Mouse (Mus musculus) lung, embryonic 16.5 days (tissue): Measurements from ENCODE around the gene Ptger4. TPM values are rescaled to one million over a fixed set of nuclear protein-coding genes. Genes with fewer than 3 reads are reported as not detected.

Experiments
- ATAC-seq: fragments of 200-750 bp; cut with Nextera tagmentation; 2 replicates; pipeline ENCODE4 v1.8.0; 2017; ENCODE audit warnings: low read depth, mild to moderate bottlenecking, moderate library complexity
- H3K27ac ChIP-seq: fragments of 300-500 bp; sonication (generic); 2 replicates; pipeline ENCODE4 v1.5.1; 2014; ENCODE audit warnings: mild to moderate bottlenecking, control low read depth, low read length
- H3K27me3 ChIP-seq: fragments of 300-500 bp; sonication (generic); 2 replicates; pipeline ENCODE4 v1.6.1; 2014; ENCODE audit warnings: low read depth, low read length, mixed read lengths; ENCODE audit not compliant: control insufficient read depth, insufficient read depth
- H3K36me3 ChIP-seq: fragments of 300-500 bp; sonication (generic); 2 replicates; pipeline ENCODE4 v1.6.1; 2014; ENCODE audit warnings: low read length; ENCODE audit not compliant: control insufficient read depth, insufficient read depth
- H3K4me1 ChIP-seq: fragments of 300-500 bp; sonication (generic); replicated peaks from 2 replicates; pipeline ENCODE4 v1.6.1; 2014; ENCODE audit warnings: low read length, mixed read lengths; ENCODE audit not compliant: control insufficient read depth, insufficient read depth
- H3K4me2 ChIP-seq: fragments of 300-500 bp; sonication (generic); 2 replicates; pipeline ENCODE4 v1.6.1; 2014; ENCODE audit warnings: low read depth, low read length, control low read depth
- H3K4me3 ChIP-seq: fragments of 300-500 bp; sonication (generic); 2 replicates; pipeline ENCODE4 v1.5.1; 2014; ENCODE audit warnings: mild to moderate bottlenecking, low read length, control low read depth
- H3K9ac ChIP-seq: fragments of 300-500 bp; sonication (generic); 2 replicates; pipeline ENCODE4 v1.6.1; 2014; ENCODE audit warnings: low read length, control low read depth
- H3K9me3 ChIP-seq: fragments of 300-500 bp; sonication (generic); 2 replicates; pipeline ENCODE4 v1.6.1; 2016; ENCODE audit warnings: low read length; ENCODE audit not compliant: control insufficient read depth
- WGBS: fragments of 180-500 bp; shearing (Covaris S2); extraction: QIAGEN DNeasy Blood & Tissue Kit; methylation state at CpG from one replicate; pipeline ENCODE4 v1.1.7; 2014; 5-methylcytosine and 5-hydroxymethylcytosine counted together
- polyA plus RNA-seq: library from polyadenylated mRNA; unstranded; fragments of >200 nt; fragmentation: Nextera tagmentation; extraction: Ambion mirVana; gene quantifications from 2 replicates; pipeline ENCODE4 v1.2.1, GENCODE M21; 2015

Gene Ptger4
- polyA plus RNA-seq, 1 experiment from 2014 or later, result 2.1 TPM

DNA sequence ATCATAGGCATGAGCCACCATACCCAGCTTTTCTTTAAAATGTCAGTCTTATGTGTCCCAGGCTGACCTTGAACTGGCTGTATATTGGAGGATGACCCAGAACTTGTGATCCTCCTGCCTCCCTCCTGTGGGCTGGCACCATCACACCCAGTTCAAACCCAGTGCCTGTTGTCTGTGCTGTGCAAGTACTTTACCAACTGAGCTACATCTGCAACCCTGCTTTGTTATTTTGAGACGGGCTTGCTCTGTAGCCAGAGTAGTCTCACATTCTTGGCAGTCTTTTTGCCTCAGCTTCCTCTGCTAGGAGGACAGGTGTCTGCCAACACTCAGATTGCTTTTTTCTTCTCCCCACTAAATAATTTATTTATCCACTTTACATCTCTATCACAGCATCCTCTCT lies 86.6 kb downstream of the Ptger4 start:
- peaks cover 7% of the 10 kb centered on the region for H3K4me1 ChIP-seq
- H3K27ac ChIP-seq, result no peak overlapping the region
- H3K36me3 ChIP-seq, result 0 out of 2 replicates have a peak, but pooled peaks cover 2% of the 10 kb centered on the region
- WGBS, result 66% methylated on average over 1 of the region's 1 CpGs
- no peak overlapping the region for H3K4me3 ChIP-seq
- H3K9ac ChIP-seq, result no peak overlapping the region
- no peaks in the 10 kb centered on the region for H3K9me3 ChIP-seq
- no peak overlapping the region for H3K4me2 ChIP-seq
- H3K27me3 ChIP-seq, result no peaks in the 10 kb centered on the region
- no peak for ATAC-seq

Other genes starting within 250 kb of the Ptger4 start
- 0.21 and 0.33 TPM in 2 replicates for gene C7, start 180.4 kb downstream of the Ptger4 start, polyA plus RNA-seq
- gene Card6, start 135.6 kb downstream of the Ptger4 start, polyA plus RNA-seq, result 2.3 and 2.6 TPM in 2 replicates
- 499 and 571 TPM in 2 replicates for gene Rpl37, start 127.5 kb downstream of the Ptger4 start, polyA plus RNA-seq
- gene Prkaa1, start 100.3 kb downstream of the Ptger4 start, polyA plus RNA-seq, result 19.8 and 21.0 TPM in 2 replicates
- gene Ttc33, start 58.7 kb downstream of the Ptger4 start, polyA plus RNA-seq, result 38.8 and 44.3 TPM in 2 replicates